Mouse (Mus musculus) heart, embryonic 12.5 days (tissue): ENCODE measurements around the gene Exosc2. TPM values are rescaled to one million over a fixed set of nuclear protein-coding genes. Genes with fewer than 3 reads are reported as not detected.

ENCODE experiments used
- polyA plus RNA-seq: library from polyadenylated mRNA; unstranded; fragments of >200 nt; fragmentation: Nextera tagmentation; extraction: Ambion mirVana; gene quantifications from 2 replicates; pipeline ENCODE4 v1.2.1, GENCODE M21; 2016

The Exosc2 gene
- polyA plus RNA-seq, 1 experiment from 2014 or later = 38.4 TPM

Other genes starting within 250 kb of the Exosc2 start
- 11.8 and 12.4 TPM in 2 replicates for gene Ass1, start 200.5 kb upstream of the Exosc2 start, polyA plus RNA-seq
- 59.6 and 66.6 TPM in 2 replicates for gene Fubp3, start 98.1 kb upstream of the Exosc2 start, polyA plus RNA-seq
- 0.08 TPM in 1 of 2 replicates, not detected in the other for gene Prdm12, start 30.7 kb upstream of the Exosc2 start, polyA plus RNA-seq
- gene Abl1, start 17.7 kb downstream of the Exosc2 start, polyA plus RNA-seq = 41.2 and 41.8 TPM in 2 replicates
- gene Qrfp, start 139.9 kb downstream of the Exosc2 start, polyA plus RNA-seq = 0.08 TPM in 1 of 2 replicates, not detected in the other
- gene Fibcd1, start 175.3 kb downstream of the Exosc2 start, polyA plus RNA-seq = 0.04 and 0.08 TPM in 2 replicates
- gene Lamc3, start 216.6 kb downstream of the Exosc2 start, polyA plus RNA-seq = 1.1 and 1.3 TPM in 2 replicates